7 mouse cellular contexts compared by ENCODE assay signal in the genomic region with DNA sequence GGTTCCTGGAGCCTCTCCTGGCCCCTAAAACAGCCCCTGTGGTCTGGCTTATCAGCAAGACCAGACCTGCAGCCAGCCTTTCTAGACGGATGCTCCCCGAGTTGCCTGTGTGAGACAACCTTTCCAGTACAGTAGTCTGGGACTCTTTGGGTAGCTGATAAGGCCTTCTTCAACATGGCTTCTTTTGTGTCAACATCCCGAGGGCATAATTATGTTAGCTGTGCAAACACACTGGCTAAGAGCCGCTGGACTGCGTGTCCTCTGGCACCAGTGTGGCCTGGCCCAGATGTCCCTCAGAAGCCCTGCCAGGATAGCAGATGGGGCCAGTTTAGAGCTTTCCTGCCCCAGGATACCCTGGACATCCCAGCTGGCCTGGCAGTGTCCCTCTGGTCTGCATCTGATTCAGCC.
DNase-seq lines count a peak whose midpoint lies in the region; ATAC-seq lines count a peak whose summit lies in the region.

No protein-coding gene starts in this region.

- ATAC-seq in heart, embryonic 15.5 days (replicated peaks; ENCODE audit: insufficient number of reproducible peaks, insufficient read depth, low FRiP score, low read depth) = peak; percentile 43; the same call in 1 of the 2 replicates
- peak; percentile 99 for ATAC-seq in liver, embryonic 15.5 days (ENCODE audit: insufficient read depth)
- no peak for ATAC-seq in activated CD4-positive, CD25-positive, alpha-beta regulatory T cell, adult 4 months

- H3K9ac ChIP-seq in heart, embryonic 15.5 days = no peak overlapping the region
- peak overlapping the region; percentile 46 for H3K9ac ChIP-seq in liver, embryonic 15.5 days

- no peak overlapping the region for H3K4me2 ChIP-seq in heart, embryonic 15.5 days
- H3K4me2 ChIP-seq in liver, embryonic 15.5 days = peak overlapping the region; percentile 52

- WGBS in heart, embryonic 15.5 days = 34% methylated on average over 5 of the region's 5 CpGs
- 2% methylated on average over 5 of the region's 5 CpGs for WGBS in liver, embryonic 15.5 days (ENCODE audit: insufficient replicate concordance)

- no peaks in the 10 kb centered on the region for H3K9me3 ChIP-seq in heart, embryonic 15.5 days (replicated peaks)
- no peaks in the 10 kb centered on the region for H3K9me3 ChIP-seq in liver, embryonic 15.5 days (replicated peaks)

- no peaks in the 10 kb centered on the region for H3K4me1 ChIP-seq in heart, embryonic 15.5 days (replicated peaks)
- peaks cover 68% of the 10 kb centered on the region for H3K4me1 ChIP-seq in liver, embryonic 15.5 days (replicated peaks)

- no peaks in the 10 kb centered on the region for H3K36me3 ChIP-seq in heart, embryonic 15.5 days
- no peaks in the 10 kb centered on the region for H3K36me3 ChIP-seq in liver, embryonic 15.5 days (replicated peaks)

- peak; percentile 14 for DNase-seq in right cerebral cortex, postnatal 14 days
- DNase-seq in right cerebral cortex, adult 2 months (ENCODE audit: low spot score in 2 of 2) = no peak
- peak; percentile 90 to 95 for DNase-seq in cerebellum, postnatal 10 days
- no peak for DNase-seq in kidney, postnatal 36 days

- H3K27ac ChIP-seq in heart, embryonic 15.5 days = no peak overlapping the region
- peak overlapping the region; percentile 97 for H3K27ac ChIP-seq in liver, embryonic 15.5 days (replicated peaks)

- no peak overlapping the region for H3K4me3 ChIP-seq in heart, embryonic 15.5 days
- H3K4me3 ChIP-seq in liver, embryonic 15.5 days (replicated peaks) = peak overlapping the region; percentile 6

- H3K27me3 ChIP-seq in heart, embryonic 15.5 days = no peaks in the 10 kb centered on the region; the same call in 1 of the 2 replicates
- 0 out of 2 replicates have a peak, but pooled peaks cover 4% of the 10 kb centered on the region for H3K27me3 ChIP-seq in liver, embryonic 15.5 days

Comparison
In these comparisons a context has a peak if more than half of its experiments do, and no peak if none do; other contexts are left out.
1. DNase-seq: peak in right cerebral cortex, postnatal 14 days (single experiment) and cerebellum, postnatal 10 days (2 of 2); none in right cerebral cortex, adult 2 months (0 of 2) and kidney, postnatal 36 days (0 of 2).